Mouse (Mus musculus) ES-E14 (cell line): ENCODE measurements around the gene Iars.

Experiments used
- HCFC1 ChIP-seq: IDR thresholded peaks from 2 replicates; pipeline ENCODE4 v1.6.1; 2012; ENCODE audit warnings: low read length, inconsistent platforms, borderline replicate concordance; ENCODE audit not compliant: insufficient read depth
- ZNF384 ChIP-seq: IDR thresholded peaks from 2 replicates; pipeline ENCODE4 v1.6.1; 2012; ENCODE audit warnings: low read depth, low read length, inconsistent platforms

DNA sequence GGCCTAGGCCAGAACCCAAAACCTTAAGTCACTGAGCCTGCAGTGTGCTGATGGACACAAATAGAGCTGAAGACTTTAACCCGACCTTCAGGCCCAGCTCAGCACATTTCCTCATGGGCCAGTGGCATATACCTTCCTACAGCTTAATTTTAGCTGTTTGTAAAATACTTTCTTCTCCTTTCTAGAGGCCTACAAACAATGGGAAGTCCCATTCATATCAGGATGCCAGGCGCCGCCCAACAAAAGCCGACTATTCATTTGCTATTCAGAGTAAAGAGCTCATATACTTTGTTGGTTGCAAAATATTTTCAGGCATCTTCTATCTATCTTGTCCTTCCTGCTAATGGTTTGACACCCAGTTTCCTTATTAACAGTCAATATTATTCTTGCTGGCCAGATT, 76.1 kb downstream of the Iars start:
- no peak for TF ChIP-seq HCFC1
- TF ChIP-seq ZNF384: no peak
